Mouse (Mus musculus): ENCODE measurements around the gene Cdc37.

Cdc37 gene

GRCm38 (mm10) chr9:21167140-21168097 is 17.6 kb upstream of the Cdc37 start:
- in situ Hi-C loops (cut with MboI) = no loop called here

DNA sequence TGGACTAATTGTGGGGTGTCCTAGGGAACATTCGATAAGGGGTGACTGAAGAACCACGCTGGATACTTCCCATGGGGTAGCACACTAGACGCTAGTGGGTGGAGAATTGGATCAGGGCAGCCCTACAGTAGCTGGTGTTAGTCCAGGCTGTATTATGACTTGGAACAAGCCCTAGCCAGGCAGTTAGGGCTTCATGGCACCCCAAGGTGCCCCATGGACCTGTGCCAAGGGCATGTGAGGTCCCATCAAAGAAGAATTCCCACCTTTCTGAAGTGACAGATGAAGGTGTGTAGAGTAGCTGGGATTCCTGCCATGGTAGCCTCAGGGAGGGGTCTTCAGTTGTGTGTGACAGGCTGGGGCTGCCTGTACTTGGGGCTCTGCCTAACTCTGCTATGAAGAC is 16.7 kb upstream of the Cdc37 start:
- in situ Hi-C loops (cut with MboI) = no loop called here

GRCm38 (mm10) chr9:21165952-21166451 is 16.2 kb upstream of the Cdc37 start:
- in situ Hi-C loops (cut with MboI) = no loop called here

DNA sequence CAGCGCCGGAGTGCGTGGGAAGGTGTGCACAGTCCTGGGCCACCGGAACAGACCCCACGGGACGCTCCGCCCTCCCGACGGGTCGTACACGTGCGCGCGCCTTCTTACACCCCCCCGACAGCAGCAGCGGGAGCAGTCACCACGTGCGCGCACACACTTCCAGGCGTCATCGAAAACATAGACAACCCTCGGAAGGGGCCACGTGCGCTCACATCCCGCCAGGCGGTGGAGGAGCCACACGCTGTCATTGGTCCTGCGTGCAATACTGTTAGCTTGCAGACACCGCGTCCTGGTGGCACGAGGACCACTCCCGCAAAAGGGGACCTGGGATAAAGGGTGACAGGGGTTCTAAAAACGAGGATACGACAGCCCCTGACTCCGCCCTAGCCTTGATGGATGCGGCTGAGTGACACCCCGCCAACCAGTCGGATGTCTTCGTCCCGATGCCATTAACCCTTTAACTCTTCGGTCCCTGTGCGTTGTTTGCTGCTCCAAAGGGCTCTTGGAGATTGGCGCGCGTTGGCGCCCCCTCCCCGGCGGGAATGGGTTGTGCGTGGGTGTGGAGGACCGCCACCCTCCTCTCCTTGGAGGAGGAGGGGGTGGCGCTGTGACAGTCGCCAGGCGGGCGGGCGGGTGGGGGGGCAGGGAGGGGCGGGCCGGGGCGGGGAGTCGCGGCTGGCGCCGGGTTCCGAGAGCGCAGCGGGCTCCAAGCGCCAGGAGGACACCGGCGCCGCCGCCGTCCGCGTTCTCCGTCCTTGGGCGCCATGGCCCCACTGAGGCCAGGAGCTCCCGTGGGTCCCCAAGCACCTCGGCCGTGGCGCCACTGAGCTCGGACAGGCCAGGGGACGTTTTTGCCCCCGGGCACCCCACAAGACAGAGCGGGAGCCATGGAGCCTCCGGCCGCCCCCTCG is 15.5 kb upstream of the Cdc37 start, which contains the start of gene Pde4a:
Pde4a (plus strand) TSS at position 674 of the 911 bp plus-strand sequence.
- in situ Hi-C loops (cut with MboI) = no loop called here

DNA sequence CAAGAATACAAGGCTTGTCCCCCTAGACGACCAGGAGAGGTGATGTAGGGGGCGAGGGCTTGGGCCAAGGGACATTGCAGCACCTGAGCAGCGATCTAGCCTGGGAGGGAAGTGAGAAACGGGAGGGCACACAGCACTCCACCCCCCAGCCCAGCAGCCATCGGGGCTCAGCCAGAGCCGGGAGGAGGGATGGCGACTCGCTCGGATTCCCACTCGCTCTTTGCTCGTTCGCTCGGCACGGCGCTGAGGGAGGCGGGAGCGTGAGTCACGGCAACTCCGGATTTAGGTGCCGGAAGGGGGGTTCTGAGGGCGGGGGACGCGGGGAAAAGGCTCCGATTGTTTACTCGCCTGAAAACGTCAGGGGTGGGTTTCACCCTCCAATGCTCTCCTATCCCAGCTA is 14.3 kb upstream of the Cdc37 start:
- in situ Hi-C loops (cut with MboI) = no loop called here

- in situ Hi-C loops (cut with MboI) = no loop called here
These were observed 13.6 kb upstream of the Cdc37 start for GRCm38 (mm10) chr9:21163086-21164050.

DNA sequence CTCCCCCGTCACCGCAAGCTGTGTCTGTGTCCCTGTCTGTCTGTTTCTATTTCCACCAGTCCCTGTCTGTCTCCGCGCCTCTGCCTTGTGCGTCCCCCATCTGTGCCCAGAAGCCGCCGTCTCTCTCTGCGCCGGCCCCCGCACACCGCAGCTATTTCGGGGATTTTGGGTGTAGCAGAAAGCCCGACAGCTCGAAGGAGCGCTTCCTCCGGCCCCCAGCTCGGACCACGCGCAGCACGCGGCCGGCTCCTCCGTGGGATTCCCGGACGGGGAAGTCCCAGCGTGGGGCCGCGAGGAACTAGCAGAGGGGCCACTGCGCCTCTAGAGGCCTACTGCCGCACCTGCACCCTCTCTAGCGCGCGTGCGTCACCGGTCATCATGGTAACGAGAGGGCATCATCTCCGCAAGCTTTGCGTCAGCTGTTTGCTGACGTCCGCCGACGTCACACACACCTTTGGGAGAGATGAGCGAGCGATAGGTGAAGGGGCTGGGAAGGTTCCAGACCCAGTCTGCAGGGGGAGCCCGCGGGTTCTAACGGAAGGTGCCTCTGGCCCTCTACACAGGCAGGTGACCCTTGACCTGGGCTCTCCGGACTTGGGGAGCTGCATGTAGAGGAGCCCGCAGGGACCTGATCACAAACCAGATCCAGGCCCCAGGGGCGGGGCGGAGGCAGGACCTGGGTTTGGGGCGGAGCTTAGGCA is 11.6 kb upstream of the Cdc37 start:
- in situ Hi-C loops (cut with MboI) = no loop called here

GRCm38 (mm10) chr9:21154787-21155186 is 5.0 kb upstream of the Cdc37 start:
- in situ Hi-C loops (cut with MboI) = no loop called here

GRCm38 (mm10) chr9:21153833-21154232 is 4.1 kb upstream of the Cdc37 start:
- in situ Hi-C loops (cut with MboI) = no loop called here

DNA sequence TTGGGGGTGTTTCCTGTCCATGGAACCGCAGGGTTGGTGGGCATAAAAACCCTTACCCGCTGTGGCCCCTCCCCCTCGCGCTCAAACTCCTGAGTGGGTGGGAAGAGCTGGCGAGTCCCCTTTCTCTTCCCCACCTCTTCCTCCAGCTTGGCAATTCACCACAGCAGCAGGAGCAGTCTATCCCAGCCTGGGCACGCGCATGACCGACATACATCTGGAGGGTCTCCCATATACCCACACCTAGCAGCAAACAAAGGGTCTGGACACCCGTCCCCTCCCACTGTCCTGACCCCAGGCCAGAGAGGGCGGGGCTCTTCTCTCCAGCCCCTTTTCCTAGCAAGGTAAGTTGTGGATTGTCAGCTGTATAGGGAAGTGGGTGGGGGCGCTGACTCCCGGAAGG is 3.5 kb upstream of the Cdc37 start:
- in situ Hi-C loops (cut with MboI) = no loop called here

GRCm38 (mm10) chr9:21152715-21153114 is 2.9 kb upstream of the Cdc37 start:
- in situ Hi-C loops (cut with MboI) = no loop called here

GRCm38 (mm10) chr9:21149077-21149653 is 617 bp downstream of the Cdc37 start:
- in situ Hi-C loops (cut with MboI) = loop anchor here (10.0 to 25.0 kb wide), 2 partner anchors 137 to 254 kb away; partner anchors contain the start of genes Eif3g, Icam1 and Mrpl4

GRCm38 (mm10) chr9:21148427-21148826 is 1.4 kb downstream of the Cdc37 start:
- in situ Hi-C loops (cut with MboI) = loop anchor here (10.0 to 25.0 kb wide), 2 partner anchors 136 to 254 kb away; partner anchors contain the start of genes Eif3g, Icam1 and Mrpl4

- in situ Hi-C loops (cut with MboI) = loop anchor here (10.0 to 25.0 kb wide), 2 partner anchors 134 to 252 kb away; partner anchors contain the start of genes Eif3g, Icam1 and Mrpl4
These were observed 3.1 kb downstream of the Cdc37 start for GRCm38 (mm10) chr9:21146722-21147121.

DNA sequence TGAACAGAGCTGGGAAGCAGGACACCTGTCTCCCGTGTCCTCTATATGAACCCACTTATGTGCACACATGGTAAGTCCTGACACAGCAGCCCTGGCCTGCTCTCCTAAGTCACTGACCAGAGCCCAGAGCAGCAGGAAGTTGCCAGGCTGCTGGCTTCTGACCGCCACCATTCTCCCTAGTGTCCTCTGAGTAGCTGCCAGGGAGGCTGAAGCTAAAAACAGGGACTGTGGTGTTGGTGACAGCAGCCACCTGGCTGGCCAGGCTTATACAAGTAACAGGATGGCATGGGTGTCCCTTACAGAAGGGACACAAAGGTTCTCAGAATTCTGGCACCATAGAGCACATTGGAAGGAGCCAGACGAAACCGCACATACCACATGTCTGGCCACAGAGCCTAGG is 4.4 kb downstream of the Cdc37 start:
- in situ Hi-C loops (cut with MboI) = loop anchor here (10.0 to 25.0 kb wide), 2 partner anchors 133 to 251 kb away; partner anchors contain the start of genes Eif3g, Icam1 and Mrpl4

DNA sequence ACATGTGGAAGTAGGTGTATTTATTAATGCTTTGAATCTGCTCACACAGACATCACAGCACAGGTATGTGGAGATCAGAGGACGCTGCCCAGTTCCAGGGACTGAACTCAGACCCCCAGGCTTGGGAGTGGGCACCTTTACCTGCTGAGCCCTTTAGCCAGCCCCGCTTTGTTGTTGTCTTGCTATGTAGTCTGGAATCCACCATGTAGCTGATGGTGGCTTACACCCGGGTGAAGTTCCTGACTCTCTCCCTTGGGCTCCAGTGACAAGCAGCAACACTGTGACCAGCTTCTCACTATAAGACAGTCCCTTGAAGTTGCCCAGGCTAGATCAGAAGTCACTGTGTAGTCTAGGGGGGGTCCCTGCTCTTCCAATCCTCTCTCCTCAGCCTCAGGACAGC is 5.4 kb downstream of the Cdc37 start:
- in situ Hi-C loops (cut with MboI) = loop anchor here (10.0 to 25.0 kb wide), 2 partner anchors 132 to 250 kb away; partner anchors contain the start of genes Eif3g, Icam1 and Mrpl4

GRCm38 (mm10) chr9:21141922-21142321 is 7.9 kb downstream of the Cdc37 start:
- in situ Hi-C loops (cut with MboI) = loop anchor here (10.0 to 25.0 kb wide), 2 partner anchors 130 to 247 kb away; partner anchors contain the start of genes Eif3g, Icam1 and Mrpl4

GRCm38 (mm10) chr9:21138386-21138785 is 11.4 kb downstream of the Cdc37 start:
- in situ Hi-C loops (cut with MboI) = loop anchor here (25.0 kb wide), 1 partner anchor 126 kb away; the partner anchor contains the start of genes Icam1 and Mrpl4

GRCm38 (mm10) chr9:21137229-21137628 is 12.6 kb downstream of the Cdc37 start:
- in situ Hi-C loops (cut with MboI) = loop anchor here (25.0 kb wide), 1 partner anchor 125 kb away; the partner anchor contains the start of genes Icam1 and Mrpl4
